Mouse (Mus musculus) heart, postnatal 36 days (tissue): Measurements from ENCODE around the gene Eif4enif1. TPM values are rescaled to one million over a fixed set of nuclear protein-coding genes. Genes with fewer than 3 reads are reported as not detected.

ENCODE experiments used
- DNase-seq, 2 experiments: peaks; one replicate each; pipeline ENCODE4 v3.0.0; 2021 to 2022
- intact Hi-C: fragments of 180-260 bp; cut with DNase I; formaldehyde crosslinking; loops from one replicate; pipeline ENCODE4 v1.15.1; 2025
- total RNA-seq, 2 experiments: library from RNA; stranded (reverse); gene quantifications; 2 replicates each; pipeline ENCODE4 v1.2.3; 2021

The Eif4enif1 gene
- total RNA-seq, 2 experiments from 2014 or later, result 37.9 to 41.4 TPM

DNA sequence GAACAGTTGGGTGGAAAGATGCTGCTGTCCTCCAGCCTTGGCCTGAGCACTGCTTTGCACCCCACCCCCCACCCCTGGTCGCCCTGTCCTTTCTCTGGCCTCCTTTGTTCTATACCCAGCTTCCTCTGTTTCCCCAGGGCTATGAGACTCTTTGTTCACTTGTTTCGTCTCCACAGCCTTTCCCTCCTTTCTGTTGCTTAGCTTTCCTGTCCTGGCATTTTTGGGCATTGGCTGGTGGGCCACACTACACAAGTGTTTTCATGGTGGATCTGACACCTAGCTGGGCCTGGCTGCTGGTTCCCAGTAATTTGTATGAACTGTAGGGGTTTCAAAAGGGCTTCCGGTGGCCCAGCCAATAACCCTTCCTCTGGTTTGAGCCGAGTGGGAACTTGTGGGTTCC is 91.2 kb downstream of the Eif4enif1 start:
- intact Hi-C loops, result no loop called here
- DNase-seq, result no peak

Other genes starting within 250 kb of the Eif4enif1 start
- 10 to 100 TPM; 17.6 to 17.8 TPM for gene Sfi1, start 8.9 kb upstream of the Eif4enif1 start, total RNA-seq
- 10 to 100 TPM; 61.8 to 63.3 TPM for gene Drg1, start 64.0 kb downstream of the Eif4enif1 start, total RNA-seq
- gene Patz1, start 86.5 kb downstream of the Eif4enif1 start, total RNA-seq, result 10 to 100 TPM; 24.9 to 31.0 TPM
- 10 to 100 TPM; 49.4 to 66.2 TPM for gene Pik3ip1, start 128.0 kb downstream of the Eif4enif1 start, total RNA-seq
- 10 to 100 TPM; 17.6 to 24.8 TPM for gene Limk2, start 206.8 kb downstream of the Eif4enif1 start, total RNA-seq
- gene Rnf185, start 250.0 kb downstream of the Eif4enif1 start, total RNA-seq, result 10 to 100 TPM; 18.6 to 20.3 TPM